Mouse (Mus musculus): ENCODE data around the gene Rchy1. TPM values are rescaled to one million over a fixed set of nuclear protein-coding genes. Genes with fewer than 3 reads are reported as not detected.
A peak's percentile ranks its signal among the peaks of the same experiment; 100 is the strongest.

The Rchy1 gene
- polyA plus RNA-seq, 1 experiment from 2014 or later, result 62.9 TPM

DNA sequence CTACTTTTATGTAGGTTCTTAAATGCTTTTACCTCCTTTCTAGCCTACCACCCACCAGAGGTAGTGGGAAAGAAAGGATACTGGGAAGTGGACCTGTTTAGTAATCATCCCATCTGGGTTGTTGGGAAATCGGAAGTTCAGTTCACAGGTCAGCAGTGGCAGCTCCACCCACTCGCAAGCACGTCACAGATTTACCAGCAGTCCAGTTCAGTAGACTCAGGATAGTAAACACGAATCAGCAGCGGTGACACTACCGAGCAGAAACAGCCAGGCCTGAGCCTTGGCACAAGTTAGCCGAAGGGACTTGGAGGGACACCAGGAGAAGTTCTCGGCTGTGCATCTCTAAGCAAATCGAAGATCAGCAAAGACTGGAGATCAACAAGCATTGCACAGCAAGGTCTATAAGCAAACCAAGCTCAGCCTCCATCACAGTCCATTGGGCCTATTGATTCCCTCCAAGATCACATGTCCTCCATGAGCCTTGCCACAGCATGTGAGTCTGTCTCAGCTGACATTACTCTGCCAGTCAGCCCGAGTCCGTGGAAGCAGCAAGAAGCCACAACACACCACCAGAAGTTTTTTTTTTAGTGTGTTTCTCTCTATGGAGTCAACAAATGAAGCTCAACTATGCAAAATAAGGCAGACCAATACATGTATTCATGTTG is 18.4 kb upstream of the Rchy1 start:
- DNase-seq (ENCODE audit: low spot score), result no peak
- H3K4me1 ChIP-seq (replicated peaks), result no peaks in the 10 kb centered on the region
- 90% methylated on average over 11 of the region's 11 CpGs for WGBS
- H3K9me3 ChIP-seq, result no peaks in the 10 kb centered on the region
- no peak overlapping the region for H3K27ac ChIP-seq
- no peaks in the 10 kb centered on the region for H3K36me3 ChIP-seq
- no peaks in the 10 kb centered on the region for H3K27me3 ChIP-seq (ENCODE audit: insufficient read depth, poor library complexity, severe bottlenecking)
- no peak overlapping the region for H3K4me3 ChIP-seq

DNA sequence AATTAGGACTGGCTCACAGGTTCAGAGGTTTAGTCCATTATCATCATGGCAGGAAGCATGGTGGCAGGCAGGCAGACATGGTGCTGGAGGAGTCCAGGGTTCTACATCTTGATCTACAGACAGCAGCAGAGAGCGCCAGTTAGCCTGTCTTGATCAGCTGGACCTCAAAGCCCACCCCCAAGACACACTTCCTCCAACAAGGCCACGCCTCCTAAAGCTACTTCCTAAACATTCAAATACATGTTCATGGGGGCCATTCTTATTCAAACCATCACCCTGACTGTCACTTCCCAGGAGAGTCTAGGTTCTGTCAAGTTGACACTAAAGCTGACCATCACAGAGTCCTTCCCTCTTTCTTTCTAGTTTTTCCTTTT is 14.5 kb upstream of the Rchy1 start:
- Histone ChIP-seq H3K4me1 (replicated peaks) (no peaks in the 10 kb centered on the region), H3K27me3 (ENCODE audit: insufficient read depth, poor library complexity, severe bottlenecking) (no peaks in the 10 kb centered on the region), H3K9me3 (no peaks in the 10 kb centered on the region), H3K36me3 (peaks cover under 1% of the 10 kb centered on the region; the same call in 1 of the 2 replicates), H3K27ac (no peak overlapping the region), H3K4me3 (no peak overlapping the region)
- WGBS, result 81% methylated on average over 2 of the region's 2 CpGs
- no peak for DNase-seq (ENCODE audit: low spot score)

DNA sequence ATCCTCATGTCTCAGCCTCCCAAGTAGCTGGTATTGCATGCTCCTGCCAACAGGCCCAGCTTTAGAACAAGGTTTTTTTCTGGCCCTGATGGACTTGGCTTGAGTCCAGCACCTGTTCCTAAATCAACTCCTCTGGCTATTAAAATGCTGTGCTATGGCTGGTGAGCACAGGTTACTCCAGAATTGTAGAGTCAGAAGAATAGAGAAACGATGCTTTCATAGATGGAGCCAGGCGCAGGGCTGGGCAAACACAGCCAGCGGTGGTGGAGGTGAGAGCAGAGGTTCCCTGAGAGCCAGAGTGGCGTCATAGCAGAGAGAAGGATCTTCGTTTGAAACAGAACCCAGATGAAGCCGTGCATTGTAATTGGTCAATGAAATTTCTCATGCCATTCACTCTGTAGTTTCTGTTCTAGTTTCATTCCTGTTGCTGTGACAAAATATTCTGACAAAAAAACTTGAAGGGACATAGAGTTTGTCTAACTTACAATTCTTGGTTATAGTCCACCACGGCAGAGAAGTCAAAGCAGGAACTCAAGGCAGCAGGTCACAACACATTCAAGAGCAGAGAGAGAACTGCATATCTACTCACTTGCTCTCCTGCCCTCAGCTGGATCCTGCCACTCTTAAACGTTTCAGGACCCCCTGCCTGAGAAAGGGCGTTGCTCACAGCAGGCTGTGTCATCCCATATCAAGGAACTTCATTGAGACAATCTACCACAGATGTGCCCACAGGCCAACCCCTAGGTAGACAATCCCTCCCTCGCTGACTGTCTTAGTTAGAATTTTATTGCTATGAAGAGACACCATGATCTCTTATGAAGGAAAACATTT is 13.9 kb upstream of the Rchy1 start:
- Histone ChIP-seq H3K4me1 (replicated peaks) (no peaks in the 10 kb centered on the region), H3K36me3 (peaks cover 3% of the 10 kb centered on the region; the same call in 1 of the 2 replicates), H3K27me3 (ENCODE audit: insufficient read depth, poor library complexity, severe bottlenecking) (no peaks in the 10 kb centered on the region), H3K27ac (no peak overlapping the region), H3K4me3 (no peak overlapping the region), H3K9me3 (no peaks in the 10 kb centered on the region)
- 72% methylated on average over 10 of the region's 10 CpGs for WGBS
- no peak for DNase-seq (ENCODE audit: low spot score)

DNA sequence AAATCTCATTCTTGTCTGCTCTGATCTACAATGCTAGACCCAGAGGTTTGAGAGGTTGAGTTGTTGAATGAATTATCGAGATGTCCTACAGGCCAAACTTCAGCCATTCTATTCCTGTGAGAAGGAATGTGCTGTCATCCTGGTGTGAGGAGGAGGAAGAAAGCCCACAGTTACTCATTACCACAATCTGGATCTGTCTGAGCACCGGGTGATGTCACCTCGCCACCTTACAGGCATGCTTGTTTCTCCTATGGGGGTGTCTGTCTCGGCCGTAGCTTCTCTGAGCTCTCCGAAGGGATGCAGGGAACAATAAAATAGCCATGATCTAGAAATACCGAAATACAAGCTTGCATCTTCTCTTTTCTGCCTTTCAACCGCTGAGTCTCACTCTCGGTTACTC is 12.9 kb upstream of the Rchy1 start:
- Histone ChIP-seq H3K9me3 (no peaks in the 10 kb centered on the region), H3K27ac (no peak overlapping the region), H3K4me3 (no peak overlapping the region), H3K36me3 (peaks cover 3% of the 10 kb centered on the region; the same call in 1 of the 2 replicates), H3K4me1 (replicated peaks) (no peaks in the 10 kb centered on the region), H3K27me3 (ENCODE audit: insufficient read depth, poor library complexity, severe bottlenecking) (no peaks in the 10 kb centered on the region)
- no peak for DNase-seq (ENCODE audit: low spot score)
- WGBS, result 94% methylated on average over 9 of the region's 9 CpGs

DNA sequence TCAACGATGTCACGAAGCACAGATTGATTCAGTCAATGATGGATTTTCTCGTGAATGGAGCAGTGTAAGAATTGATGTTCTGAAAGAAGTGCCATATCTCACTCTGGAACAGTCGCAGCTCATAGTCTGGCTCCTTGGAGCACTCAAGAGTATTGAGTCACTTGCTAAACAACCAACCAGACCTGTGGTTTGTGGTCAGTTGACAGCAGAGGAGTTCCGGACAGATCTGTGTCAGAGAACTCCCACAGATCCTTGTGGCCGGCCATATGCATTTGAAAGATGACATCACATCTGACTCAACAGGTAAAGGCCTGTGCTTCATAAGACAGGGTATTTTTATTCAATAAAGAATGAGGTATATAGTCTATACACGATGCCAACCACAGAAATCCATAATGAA is 11.1 kb upstream of the Rchy1 start:
- H3K27ac ChIP-seq, result no peak overlapping the region
- H3K9me3 ChIP-seq, result no peaks in the 10 kb centered on the region
- H3K4me3 ChIP-seq, result no peak overlapping the region
- 93% methylated on average over 7 of the region's 7 CpGs for WGBS
- DNase-seq (ENCODE audit: low spot score), result no peak
- no peaks in the 10 kb centered on the region for H3K27me3 ChIP-seq (ENCODE audit: insufficient read depth, poor library complexity, severe bottlenecking)
- H3K4me1 ChIP-seq (replicated peaks), result no peaks in the 10 kb centered on the region
- peaks cover 8% of the 10 kb centered on the region; the same call in 1 of the 2 replicates for H3K36me3 ChIP-seq

DNA sequence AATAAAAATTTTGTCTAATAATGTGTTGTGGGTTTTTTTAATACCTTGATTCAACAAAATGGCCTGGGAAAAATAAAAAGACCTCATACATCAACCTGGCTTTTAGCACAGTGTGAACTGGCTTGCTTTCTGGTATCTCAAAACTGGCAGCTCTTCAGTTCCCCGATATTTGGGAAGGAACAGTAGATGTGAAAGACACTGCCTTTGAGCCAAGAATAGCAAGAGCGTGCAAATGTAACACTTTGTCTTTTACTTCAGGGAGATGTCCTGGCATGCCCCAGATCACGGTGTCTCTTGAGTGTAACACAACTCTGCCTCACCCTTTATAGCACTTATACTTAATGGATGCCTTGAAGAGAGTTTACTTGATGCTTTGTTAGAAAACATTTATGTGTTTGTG is 9.2 kb upstream of the Rchy1 start:
- 91% methylated on average over 3 of the region's 3 CpGs for WGBS
- Histone ChIP-seq H3K4me3 (no peak overlapping the region), H3K27me3 (ENCODE audit: insufficient read depth, poor library complexity, severe bottlenecking) (no peaks in the 10 kb centered on the region), H3K4me1 (replicated peaks) (no peaks in the 10 kb centered on the region), H3K27ac (no peak overlapping the region), H3K36me3 (peaks cover 8% of the 10 kb centered on the region; the same call in 1 of the 2 replicates), H3K9me3 (no peaks in the 10 kb centered on the region)
- DNase-seq (ENCODE audit: low spot score), result no peak

DNA sequence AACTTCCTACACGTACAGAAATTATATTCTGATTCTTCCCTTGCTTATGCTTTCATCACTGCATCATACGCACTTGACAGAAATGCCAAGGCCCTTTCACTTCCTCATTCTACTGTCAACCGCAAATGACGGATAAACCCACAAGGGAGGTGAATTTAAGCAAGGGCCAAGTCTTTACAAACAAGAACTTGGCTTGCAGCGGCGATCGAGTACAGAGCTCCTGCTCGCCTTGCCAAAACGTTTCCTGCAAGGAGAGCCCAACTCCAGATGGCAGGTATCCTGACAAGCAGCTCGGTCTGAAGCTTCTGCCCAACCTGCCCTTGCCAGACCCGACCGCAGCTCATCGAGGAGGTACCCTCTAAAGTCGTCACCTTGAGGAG is 619 bp downstream of the Rchy1 start:
- peak overlapping the region; percentile 80 for H3K4me3 ChIP-seq
- H3K36me3 ChIP-seq, result peaks cover 7% of the 10 kb centered on the region
- H3K27ac ChIP-seq, result peak overlapping the region; percentile 94
- no peak for DNase-seq (ENCODE audit: low spot score)
- H3K4me1 ChIP-seq (replicated peaks), result peaks cover 26% of the 10 kb centered on the region
- under 1% methylated on average over 14 of the region's 14 CpGs for WGBS
- H3K27me3 ChIP-seq (ENCODE audit: insufficient read depth, poor library complexity, severe bottlenecking), result no peaks in the 10 kb centered on the region
- H3K9me3 ChIP-seq, result no peaks in the 10 kb centered on the region

DNA sequence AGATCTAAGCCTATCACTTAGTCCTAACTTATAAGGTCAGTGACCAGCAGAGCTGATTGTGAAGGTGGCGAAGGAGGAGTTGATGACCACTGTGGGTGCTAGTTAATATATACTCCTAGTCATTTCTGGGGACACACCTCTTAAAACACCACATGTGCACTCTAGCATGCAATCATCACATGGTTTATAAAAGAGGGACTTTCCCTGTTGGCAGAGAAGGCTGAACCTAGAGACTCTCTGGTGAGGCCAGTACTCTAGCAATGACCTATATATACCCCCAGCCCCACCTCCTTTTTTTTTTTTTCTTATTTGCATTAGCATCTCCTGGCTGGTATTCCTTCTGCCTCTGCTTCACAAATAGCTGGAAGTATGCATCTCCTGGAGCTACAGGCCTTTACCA is 1.5 kb downstream of the Rchy1 start:
- 91% methylated on average over 1 of the region's 1 CpGs for WGBS
- Histone ChIP-seq H3K4me3 (peak overlapping the region; percentile 80), H3K4me1 (replicated peaks) (peaks cover 26% of the 10 kb centered on the region), H3K36me3 (peaks cover 16% of the 10 kb centered on the region), H3K27ac (no peak overlapping the region), H3K27me3 (ENCODE audit: insufficient read depth, poor library complexity, severe bottlenecking) (no peaks in the 10 kb centered on the region), H3K9me3 (no peaks in the 10 kb centered on the region)
- no peak for DNase-seq (ENCODE audit: low spot score)

DNA sequence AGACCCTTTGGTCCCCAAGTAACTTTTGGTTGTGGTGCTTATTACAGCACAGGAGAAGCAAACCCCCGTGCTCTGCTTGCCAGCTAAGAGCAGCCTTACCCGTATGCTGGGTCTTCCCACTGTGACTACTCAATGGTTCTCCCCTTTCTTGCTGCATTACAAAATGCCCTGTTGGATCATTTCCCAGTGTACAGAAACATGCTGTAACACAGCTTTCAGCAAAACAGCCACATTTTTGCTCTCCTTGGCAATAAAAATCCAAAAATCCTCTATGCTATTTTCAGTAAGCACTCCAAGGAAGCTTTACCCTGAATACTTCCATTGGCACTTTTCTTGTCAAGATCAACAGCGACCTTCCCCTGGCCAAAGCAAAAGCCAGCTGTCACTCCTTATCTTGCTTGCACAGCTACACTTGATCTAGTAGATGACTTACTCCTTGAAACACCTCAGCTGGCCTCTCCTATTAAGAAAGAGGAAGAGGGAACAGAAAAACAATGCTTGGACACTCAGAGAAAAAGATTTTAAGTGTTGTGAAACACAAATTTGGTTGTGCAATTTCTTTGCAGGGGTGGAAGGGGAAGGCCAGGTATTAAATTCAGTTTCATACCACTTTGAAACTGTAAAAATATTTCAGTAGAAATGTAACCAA is 2.1 kb downstream of the Rchy1 start:
- no peak for DNase-seq (ENCODE audit: low spot score)

DNA sequence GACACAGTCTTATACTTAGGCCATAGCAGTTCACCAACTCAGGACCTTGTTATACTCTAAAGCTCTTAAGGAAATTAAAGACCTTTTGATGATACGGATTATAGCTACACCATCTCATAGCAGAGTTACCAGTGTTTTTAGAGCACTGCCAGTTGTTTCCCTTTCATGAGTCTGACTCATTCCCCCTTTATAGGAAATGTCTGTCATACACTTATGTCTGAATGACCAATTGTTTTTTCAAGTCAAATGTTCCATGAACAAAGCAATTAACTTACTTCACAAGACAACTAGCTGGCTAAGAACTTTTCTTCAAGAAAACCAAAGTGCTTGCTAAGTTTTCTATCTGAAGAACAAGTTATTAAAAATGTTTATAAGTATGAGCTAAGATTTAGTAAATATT is 2.9 kb downstream of the Rchy1 start:
- H3K4me3 ChIP-seq, result no peak overlapping the region
- H3K27me3 ChIP-seq (ENCODE audit: insufficient read depth, poor library complexity, severe bottlenecking), result no peaks in the 10 kb centered on the region
- peaks cover 26% of the 10 kb centered on the region for H3K4me1 ChIP-seq (replicated peaks)
- no peak for DNase-seq (ENCODE audit: low spot score)
- H3K9me3 ChIP-seq, result no peaks in the 10 kb centered on the region
- no peak overlapping the region for H3K27ac ChIP-seq
- 88% methylated on average over 1 of the region's 1 CpGs for WGBS
- peaks cover 25% of the 10 kb centered on the region for H3K36me3 ChIP-seq

More for the DNA sequence above, 2.1 kb downstream of the Rchy1 start:
- peaks cover 19% of the 10 kb centered on the region for H3K36me3 ChIP-seq
- 88% methylated on average over 3 of the region's 3 CpGs for WGBS
- H3K4me1 ChIP-seq (replicated peaks), result peaks cover 26% of the 10 kb centered on the region
- no peaks in the 10 kb centered on the region for H3K9me3 ChIP-seq
- no peak overlapping the region for H3K27ac ChIP-seq
- 0 out of 2 replicates have a peak overlapping the region, but pooled peaks have one; percentile 2 for H3K4me3 ChIP-seq
- H3K27me3 ChIP-seq (ENCODE audit: insufficient read depth, poor library complexity, severe bottlenecking), result no peaks in the 10 kb centered on the region

DNA sequence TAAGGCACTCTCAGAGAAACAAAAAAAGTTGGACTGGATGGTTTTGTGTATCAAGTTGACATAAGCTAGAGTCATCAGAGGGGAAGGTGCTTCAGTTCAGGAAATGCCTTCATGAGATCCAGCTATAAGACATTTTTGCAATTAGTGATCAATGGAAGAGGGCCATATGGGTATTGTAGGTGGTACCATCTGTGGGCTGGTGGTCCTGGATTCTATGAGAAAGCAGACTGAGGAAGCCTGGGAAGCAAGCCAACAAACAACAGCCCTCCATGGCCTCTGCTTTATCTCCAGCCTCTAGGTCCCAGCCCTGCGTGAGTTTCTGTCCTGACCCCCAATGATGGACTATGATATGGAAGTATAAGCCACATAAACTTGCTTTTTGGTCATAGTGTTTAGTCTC is 3.8 kb downstream of the Rchy1 start:
- Histone ChIP-seq H3K4me3 (no peak overlapping the region), H3K27ac (no peak overlapping the region), H3K9me3 (no peaks in the 10 kb centered on the region), H3K36me3 (peaks cover 33% of the 10 kb centered on the region), H3K27me3 (ENCODE audit: insufficient read depth, poor library complexity, severe bottlenecking) (no peaks in the 10 kb centered on the region), H3K4me1 (replicated peaks) (peaks cover 26% of the 10 kb centered on the region)
- no peak for DNase-seq (ENCODE audit: low spot score)
- 91% methylated on average over 1 of the region's 1 CpGs for WGBS

DNA sequence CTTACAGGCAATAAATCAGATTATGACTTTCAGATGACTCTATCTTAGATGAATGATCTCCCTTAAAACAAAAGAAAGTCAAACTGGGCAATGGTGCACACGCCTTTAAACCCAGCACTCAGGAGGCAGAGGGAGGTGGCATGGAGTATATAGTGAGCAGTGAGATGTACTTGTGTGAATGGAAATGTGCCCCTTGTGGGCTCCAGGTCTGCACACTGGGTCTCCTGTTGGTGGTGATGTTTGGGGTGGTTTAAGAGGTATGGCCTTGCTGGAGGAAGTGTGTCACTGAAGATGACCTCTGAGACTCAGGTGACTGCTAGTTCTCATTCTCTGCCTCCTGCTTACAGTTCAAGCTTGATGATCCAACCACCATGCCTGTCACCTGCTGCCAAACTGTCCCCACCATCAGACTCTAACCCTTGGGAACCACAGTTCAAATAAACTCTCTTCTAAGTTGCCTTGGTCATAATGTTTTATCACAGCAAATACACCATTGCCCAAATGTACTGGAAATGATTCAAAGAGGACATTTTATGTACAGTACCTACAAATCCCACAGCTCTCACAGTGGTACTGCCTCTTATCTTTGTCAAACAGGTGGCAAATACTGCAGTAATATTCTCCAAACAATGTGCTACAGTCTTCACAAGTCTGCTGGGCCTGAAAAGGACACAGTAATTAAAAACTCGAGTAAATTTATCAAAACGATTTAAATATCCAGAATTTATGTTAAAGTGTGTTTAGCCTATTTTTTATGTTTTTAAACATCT is 5.7 kb downstream of the Rchy1 start:
- WGBS, result 89% methylated on average over 3 of the region's 3 CpGs
- H3K4me3 ChIP-seq, result no peak overlapping the region
- no peak overlapping the region for H3K27ac ChIP-seq
- no peak for DNase-seq (ENCODE audit: low spot score)
- H3K9me3 ChIP-seq, result no peaks in the 10 kb centered on the region
- no peaks in the 10 kb centered on the region for H3K27me3 ChIP-seq (ENCODE audit: insufficient read depth, poor library complexity, severe bottlenecking)
- peaks cover 48% of the 10 kb centered on the region for H3K36me3 ChIP-seq
- H3K4me1 ChIP-seq (replicated peaks), result peaks cover 20% of the 10 kb centered on the region

All from hindbrain, embryonic 10.5 days (tissue).